Mouse (Mus musculus): ENCODE measurements around the gene Cadps.

Cadps gene

DNA sequence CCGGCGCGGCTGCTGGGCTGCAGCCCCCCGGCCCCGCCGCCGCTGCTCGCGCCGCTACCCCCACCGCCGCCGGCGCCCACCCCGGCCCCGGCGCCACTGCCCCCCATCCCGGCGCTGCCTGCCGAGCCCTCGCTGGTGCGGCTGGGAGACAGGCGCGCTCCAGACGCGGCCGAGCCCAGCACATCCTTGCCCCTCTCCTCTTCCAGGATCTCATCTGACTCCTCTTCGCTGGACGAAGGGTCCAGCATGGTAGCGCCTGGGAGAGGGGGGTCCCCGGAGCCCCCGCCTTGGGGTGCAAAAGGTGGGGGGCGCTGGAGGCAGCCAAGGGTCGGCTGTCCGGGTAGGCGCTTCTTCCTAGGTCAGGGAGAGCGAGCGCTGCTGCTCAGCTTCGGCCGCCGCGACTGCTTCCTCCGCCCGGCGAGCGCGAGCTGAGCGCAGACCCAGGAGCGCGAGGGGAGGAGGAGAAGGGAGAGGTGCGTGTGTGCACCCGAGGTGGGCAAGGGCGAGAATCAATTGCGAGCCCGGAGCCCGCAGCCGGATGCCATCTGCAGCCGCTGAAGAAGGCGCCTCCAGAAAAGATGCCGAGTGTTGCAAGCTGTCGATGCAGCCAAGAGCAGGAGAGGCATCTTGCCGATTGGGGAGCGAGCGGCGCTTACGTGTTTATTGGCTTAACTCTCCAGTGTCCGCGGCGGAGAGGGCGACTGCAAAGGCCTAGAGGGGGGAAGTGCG is at the start of gene Cadps:
Gene Cadps, minus strand, starts transcription at position 589 of the 729 bp plus-strand sequence.
- no peak for DNase-seq

DNA sequence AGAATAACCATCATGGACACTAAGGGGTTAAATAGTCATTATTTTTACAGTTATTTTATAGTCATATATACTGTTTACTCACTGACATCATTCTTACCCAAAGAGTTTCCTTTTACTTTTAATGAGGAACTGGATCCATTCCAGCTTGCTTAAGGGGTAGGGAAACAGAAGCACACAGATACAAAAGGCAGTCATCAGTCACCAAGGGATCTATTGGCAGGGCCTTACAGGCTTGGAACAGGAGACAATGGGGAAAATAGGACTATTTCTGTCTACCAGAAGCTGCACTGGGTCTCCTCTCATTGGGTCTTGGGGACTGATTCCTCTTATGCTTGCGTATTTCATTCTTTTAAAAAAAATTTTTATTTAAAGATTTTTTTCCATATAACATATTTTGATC is 46.7 kb upstream of the Cadps start:
- no peak for DNase-seq

DNA sequence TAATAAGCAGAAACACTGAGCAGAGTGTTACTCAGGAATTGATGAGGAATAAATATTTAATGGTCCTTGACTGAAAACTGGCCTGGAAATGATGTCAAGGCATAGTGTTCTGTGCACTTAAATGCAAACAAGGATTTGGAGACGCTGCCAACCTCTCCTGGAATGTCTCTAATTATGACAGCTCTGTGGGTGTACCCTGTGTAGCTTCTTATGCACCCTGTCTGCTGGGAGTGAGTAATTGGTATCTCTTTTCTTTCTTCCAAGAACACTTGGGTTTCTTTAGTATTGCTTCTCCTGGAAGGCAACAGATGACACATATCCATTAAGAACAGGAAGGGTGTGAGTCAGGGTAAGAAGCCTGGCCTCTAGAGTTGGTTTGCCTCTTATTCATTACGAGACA is 42.4 kb upstream of the Cadps start:
- DNase-seq: no peak

DNA sequence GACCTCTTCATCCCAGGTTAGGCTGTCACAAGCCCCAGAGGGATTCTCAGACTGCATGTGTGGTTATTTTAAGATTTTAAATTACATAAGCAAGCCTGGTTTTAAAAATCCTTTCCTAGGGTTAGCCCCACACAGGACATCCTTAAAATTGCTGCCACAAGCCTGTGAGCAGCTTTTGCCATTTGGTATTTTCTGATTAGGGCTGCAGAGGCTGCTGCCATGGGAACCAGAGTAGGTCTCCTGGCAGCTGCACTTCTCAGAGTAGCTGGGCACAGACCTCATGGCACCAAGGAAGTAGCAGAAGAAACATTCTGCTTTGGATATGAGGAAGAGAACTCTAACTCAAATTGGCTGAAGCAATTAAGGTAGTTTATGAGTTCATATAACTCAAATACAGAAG is 21.0 kb upstream of the Cadps start:
- DNase-seq: no peak

DNA sequence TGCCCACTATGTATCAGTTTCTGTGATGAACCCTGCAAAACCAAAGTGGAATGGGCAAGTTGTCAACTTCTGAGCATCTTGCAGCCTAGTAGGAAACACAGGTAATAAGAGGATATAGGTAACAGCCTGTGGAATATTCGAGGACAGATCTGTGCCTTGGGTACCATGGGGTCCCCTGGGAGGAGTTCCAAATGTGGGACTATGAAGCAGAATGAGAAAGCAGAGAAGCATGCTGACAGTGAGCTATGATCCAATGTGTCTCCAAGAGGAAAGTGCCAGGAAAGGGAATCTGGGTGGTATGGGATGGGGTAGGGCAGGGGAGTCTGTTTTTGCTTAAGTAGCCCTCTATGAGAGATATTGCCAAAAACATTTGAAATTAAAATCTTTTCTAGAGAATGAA is 16.6 kb upstream of the Cadps start:
- no peak for DNase-seq

DNA sequence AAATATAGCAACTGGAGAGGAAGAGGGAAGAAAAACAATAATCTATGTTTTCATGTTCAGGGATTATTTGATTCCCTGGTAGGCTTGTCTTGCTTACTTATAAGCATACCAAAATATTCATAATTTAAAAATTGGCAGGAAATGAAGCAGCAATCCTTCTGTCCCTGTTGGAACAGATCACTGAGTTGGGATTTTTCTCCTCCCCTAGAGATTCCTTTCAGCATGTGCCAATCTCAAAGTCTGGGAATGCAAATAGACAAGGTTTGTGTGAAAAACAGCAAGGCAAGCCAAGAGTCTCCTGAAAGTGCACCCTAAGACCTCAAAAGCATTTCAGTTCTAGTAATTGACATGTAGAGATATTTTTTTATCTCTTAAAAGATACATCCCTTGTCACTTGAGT is 16.1 kb upstream of the Cadps start:
- no peak for DNase-seq

DNA sequence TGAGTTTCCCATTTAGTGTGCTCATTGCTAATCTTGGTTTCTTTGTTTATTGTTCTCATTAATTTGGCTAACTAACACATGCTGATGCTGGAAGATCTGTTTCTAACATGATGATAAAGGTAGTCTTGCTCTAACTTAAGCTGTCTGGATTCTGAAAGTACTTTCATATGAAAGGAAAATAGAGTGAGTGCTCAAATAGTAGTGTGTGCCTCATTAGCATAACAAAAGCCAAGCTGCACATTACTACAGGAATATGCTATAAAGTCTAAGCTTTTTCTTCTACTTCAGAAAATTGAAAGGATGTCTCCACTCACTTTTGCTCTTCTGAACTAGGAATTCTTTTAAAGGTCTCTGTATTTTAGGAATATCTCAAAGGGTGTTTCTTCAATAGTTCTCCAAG is 15.4 kb upstream of the Cadps start:
- DNase-seq: no peak

DNA sequence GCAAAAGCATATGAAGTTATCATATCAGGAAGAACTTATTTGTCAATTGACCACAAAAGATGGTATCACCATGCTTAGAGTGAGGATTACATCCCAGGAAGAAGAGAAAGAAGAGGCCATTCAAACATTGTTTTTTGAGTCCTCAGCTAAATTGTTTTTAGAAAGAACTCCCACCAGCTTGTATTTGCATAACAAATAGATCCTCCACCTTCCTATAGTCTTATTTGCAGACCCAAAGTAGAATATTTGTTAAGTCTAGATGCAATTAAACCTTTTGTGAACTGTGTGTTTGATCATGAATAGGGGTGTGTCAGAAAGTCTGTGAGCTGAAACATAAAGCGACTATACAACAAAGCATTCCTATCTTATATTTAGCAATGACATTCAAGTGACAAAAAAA is 15.0 kb upstream of the Cadps start:
- DNase-seq: no peak

DNA sequence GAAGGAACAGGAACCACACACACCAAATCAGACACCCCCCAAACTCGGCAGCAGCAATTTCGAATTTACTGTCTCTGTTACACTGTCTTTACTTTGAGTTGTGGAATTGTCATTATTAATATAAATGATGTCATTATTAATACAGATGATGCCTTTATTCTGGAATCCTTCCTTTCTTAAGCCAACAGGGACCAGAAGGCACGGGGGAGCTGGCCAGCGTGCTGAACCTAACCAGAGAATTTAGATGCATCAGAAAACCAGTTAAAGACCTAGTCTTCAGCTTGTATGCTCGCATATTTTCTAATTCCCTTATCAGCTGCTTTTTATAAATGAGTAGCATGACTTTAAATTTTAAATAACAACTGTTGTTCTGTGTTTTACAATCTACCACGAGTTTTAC is 902 bp upstream of the Cadps start:
- no peak for DNase-seq

DNA sequence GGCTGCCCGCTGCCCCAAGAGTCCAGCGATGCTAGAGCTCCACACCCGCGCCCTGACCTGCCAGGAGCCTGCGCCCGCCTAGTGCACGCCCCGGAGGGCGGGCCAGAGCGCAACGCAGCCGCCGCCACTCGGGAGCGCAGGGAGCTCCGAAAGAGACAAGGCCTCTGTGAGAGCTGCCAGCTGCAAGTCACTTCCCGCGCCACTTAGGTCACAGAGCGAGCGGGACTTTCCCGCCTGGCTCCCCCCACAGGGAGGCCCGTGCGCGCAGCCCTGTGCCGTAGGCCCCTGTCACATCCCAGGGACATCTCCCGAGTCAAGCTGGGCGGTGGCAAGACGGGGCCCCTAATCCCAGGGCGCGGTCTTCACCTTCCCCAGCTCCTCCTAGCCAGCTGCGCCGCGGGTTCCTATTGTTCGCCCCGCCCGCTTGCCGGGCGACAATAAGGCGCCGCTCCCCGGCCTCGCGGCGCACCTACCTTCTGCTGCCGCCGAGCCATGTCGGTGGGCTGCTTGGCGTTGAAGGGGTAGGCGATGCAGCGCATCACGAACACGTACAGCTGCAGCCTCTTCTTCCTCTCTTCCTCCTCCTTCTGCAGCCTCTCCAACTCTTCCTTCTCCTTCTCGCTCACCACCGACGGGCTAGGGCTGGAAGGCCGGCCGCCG is 918 bp downstream of the Cadps start:
- no peak for DNase-seq

DNA sequence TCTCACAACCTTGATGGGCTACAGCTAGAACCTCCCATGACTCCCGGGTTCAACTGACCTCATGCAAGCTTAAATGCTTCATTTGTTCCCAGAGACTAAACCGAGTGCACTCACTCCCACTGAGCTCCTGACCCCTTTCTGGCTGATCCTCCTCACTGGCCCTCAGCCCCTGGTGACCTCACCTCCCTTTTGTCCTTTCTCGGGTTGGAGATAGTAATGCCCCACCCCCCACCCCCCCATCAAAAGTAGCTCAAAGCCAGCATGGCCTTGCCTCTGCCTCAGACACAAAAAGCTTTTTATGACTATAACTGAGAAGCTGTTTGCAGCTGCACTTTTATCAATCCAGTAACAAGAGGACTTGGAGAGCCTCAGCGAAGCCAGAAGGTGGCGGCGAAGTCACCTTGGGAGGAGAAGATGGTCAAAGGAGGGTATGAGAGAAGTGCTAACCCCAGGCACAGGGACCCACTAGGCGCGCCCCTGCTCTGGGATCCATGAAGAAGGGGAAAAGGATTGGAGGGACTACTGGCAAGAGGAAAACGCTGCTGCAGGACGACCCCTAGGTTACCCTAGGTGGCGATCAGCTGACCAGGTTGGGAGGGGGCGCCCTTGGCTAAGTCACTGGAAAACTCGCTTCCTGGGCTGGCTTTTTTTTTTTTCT is 1.6 kb downstream of the Cadps start:
- DNase-seq: no peak

DNA sequence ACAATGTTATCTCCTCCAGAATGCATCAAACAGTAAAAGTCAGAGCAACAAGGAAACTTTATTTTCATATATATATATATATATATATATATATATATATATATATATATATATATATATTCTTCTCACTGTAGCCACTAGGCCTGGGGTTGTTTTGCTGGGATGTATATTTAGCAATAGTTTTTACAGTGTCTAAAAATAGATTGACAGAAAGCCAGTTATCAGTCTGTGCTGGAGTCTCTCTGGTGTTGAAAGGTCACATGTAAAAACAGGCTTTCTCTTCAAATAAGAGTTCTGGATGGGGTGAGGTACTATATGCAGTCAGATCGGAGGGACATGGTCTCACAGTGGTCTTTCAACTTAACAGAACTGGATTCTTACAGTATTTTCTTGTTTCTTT is 2.7 kb downstream of the Cadps start:
- no peak for DNase-seq

DNA sequence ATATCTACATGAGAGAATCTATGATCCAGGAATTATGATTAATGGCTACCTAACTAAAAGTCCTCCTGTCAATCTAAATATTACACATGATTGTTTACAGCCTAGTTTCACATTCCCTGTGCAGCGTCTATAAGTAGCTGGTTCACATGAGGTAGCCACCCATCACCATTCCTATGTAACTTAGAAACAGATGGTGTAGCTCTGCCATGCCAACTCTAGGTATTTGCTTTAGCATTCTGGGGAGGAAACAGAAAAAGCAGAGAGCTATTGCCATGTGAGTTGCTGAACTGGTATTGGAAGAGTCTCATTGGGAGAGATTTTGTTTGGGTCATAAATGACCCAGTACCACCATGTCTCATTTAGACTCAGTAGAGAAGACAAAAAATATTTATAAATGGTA is 4.4 kb downstream of the Cadps start:
- no peak for DNase-seq

DNA sequence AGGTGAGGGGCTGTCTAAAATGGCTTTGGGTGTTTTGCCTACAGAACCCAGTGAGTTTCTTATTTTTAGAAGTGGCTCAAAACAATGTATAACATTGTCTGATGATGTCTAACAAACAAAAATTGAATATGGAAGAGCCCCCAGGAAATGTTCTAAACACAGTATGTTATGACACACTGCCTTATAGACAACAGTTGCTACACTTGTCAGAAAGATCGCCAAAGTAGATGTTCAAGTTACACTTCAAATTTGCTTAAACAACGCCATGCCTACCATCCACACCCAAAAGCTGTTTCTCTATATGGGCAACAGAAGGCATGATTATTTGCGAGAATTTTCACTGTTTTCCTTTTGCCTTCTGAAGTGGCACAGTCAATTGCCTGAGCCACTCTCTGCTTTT is 10.8 kb downstream of the Cadps start:
- DNase-seq: no peak

DNA sequence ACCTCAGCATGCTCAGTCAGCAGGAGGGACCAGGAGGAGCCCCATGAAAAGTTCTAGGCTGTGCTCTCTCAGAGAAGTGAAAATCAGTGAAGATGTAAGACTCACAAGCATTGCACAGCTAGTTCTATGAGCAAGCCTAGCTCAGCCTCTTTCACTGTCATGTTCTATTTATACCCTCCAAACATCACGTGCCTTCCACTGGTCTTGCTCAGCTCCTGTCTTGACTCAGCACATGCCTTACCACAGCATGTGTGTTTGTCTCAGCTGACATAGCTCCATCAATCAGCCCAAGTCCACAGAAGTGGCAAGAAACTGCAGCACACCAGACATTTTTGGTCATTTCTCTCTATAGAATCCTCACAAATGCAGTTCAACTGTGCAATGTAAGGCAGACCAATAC is 19.9 kb downstream of the Cadps start:
- DNase-seq: no peak

DNA sequence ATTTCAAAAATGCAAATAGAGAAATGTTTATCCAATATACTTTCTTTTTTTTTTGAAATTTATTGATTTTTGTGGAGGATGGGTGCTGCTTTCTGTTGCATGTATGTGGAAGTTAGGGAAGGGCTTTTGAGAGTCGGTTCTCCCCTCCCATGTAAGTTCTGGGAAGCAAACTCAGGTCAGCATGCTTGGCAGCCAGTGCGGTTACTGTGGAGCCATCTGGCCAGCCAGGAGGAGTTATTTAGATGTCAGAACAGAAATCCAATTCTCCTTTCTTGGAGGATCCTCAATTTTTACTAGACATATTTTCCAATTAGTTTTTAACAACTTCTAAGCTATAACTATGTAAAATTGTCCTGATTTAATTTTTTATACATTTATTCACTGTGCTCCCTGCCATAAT is 21.8 kb downstream of the Cadps start:
- DNase-seq: no peak

DNA sequence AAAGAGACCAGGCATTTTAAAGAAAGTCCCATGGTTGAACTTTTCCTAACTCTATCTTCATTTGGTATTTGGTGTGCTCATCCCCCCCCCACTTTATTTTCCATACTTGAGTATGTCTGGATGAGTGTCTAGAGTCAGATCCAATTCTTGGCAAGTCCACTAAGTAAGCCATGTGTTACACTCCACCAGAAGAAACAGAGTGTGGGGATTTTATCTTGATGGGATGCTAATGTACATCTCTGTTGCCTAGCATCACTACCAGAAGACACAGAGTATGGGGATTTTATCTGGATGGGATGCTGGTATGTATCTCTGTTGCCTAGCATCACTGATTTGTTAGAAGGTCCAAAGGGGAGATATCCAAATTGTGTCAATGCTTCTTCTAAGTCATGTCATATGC is 24.0 kb downstream of the Cadps start:
- no peak for DNase-seq

DNA sequence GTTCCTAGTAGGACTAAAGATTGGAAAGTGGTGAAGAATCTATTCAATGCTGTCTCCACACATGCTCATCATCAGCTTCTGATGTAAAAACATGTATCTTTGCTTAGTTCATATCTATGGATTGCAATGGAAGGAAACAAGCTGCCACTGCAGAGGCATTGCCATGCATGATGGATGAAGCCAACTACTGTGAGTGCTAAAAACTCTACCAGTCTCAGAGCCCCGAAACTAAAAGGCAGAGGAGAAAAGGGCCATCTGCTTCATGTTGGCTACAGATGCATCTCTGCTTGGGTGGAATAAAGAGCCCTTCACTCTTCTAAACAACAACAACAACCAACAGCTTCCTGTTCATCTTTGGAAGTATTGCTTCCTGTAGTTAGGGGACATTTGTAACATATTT is 38.6 kb downstream of the Cadps start:
- no peak for DNase-seq

DNA sequence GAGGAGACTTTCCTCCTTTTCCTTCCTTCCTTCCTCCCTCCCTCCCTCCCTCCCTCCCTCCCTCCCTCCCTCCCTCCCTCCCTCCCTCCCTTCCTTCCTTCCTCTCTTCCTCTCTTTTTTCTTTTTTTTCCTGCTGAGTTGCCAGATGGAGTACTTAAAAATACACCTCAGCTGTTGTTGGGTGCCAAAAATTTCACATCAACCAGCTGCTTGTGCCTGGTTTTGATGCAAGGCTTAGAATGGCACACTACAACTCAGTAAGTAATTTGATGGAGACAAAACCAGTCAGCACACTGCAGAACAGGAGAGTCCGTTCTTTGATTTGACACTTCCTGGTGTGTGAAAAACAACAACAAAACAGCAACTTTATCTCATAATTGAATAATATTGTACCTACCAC is 42.9 kb downstream of the Cadps start:
- no peak for DNase-seq

DNA sequence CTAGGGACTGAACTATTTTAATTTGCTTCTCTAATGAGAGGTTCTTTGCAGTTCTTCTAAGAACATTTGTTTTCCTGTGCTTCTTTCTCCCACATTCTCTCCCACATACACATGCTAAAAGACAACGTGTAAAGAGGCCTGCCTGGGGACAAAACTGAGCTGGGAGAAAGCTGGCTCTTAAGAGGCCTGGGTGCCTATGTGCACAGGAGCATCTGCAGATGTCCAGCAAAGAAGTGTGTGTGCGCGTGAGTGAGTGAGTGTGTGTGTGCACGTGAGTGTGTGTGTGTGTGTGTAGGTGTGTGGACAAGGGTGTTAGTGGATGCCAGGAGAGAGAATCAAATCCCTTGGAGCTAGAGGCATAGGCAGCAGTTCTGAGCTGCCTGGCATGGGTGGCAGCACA is 44.9 kb downstream of the Cadps start:
- DNase-seq: no peak

DNA sequence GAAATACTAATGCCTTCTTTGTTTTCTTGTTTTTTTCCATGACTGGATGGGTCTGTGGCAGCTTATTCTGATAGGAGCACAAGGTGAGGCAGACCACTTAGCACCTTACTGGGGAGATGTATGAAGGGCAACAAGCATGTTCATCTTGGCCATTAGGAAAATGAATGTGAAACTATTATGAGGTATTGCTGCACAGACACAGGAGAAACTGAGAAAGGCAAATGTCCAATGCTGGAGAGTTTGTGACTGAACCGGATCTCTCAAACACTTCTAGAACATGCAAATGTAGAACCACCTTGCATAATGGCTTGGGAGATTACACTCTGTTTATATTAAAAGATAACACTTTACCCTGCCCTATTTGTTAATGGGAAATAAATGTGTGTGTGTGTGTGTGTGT is 54.0 kb downstream of the Cadps start:
- no peak for DNase-seq

DNA sequence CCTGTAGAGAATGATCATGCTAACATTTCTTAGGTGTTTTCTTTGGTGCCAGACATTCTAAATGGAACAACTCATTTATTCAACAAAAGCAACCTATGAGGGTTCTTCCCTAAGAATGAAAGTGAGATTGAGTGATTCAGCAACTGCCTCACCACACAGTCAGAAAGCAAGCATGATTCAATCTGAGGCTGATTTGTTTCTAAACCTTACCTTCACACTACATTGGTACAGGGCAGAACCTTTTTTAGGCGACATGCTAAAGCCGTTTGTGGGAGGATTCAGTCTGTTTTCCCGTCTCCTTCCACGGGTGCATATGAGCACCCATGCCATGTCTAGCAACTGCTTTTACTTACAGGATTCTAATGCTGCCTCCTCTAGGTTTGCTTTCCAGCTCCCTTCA is 69.6 kb downstream of the Cadps start:
- DNase-seq: no peak

DNA sequence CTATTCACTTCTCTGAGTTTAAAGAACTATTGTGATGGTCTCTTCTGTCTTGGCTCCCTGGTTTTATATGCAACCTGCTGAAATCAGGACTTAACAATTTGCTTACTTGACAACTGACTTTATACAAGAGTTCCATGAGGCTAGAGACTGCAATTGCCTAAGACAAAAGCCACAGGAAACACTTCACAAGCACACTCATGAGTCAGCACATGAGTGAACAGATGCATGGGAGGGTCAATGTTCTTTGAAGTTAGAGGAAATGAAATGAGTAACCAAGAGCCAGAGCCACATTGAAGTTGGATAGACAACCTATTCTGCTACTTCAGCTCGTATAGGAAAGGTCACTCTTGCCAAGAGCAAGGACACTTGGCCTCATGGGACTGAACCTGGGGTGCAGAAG is 71.1 kb downstream of the Cadps start:
- DNase-seq: no peak

DNA sequence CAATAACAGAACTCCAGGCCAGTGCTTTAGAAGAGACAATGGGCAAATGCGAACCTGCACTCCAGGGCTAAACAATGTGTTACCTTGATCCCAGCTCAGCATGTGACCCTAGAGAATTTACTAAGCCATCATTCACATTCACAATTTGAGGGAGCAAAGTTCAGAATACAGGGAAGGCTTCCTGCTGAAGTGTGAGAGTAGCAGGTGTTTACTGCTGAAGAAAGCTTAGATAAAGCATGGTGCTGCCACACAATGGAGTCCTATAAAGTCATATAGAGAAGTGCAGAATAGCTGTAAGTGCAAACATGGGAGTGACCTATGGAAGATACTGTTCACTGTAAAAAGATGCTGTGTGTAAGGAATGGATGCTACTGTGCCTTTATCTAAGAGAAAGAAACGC is 91.9 kb downstream of the Cadps start:
- no peak for DNase-seq
